Mouse (Mus musculus) liver, postnatal 0 days (tissue): ENCODE data around the gene Rpl31.

Experiments
- CTCF ChIP-seq: sonication (generic); IDR thresholded peaks from 2 replicates; pipeline ENCODE4 v1.5.1; 2016; ENCODE audit warnings: antibody characterized with exemption, low read depth
- EP300 ChIP-seq: IDR thresholded peaks from 2 replicates; pipeline ENCODE4 v1.6.1; 2016; ENCODE audit warnings: antibody characterized with exemption, low read depth, mild to moderate bottlenecking

DNA sequence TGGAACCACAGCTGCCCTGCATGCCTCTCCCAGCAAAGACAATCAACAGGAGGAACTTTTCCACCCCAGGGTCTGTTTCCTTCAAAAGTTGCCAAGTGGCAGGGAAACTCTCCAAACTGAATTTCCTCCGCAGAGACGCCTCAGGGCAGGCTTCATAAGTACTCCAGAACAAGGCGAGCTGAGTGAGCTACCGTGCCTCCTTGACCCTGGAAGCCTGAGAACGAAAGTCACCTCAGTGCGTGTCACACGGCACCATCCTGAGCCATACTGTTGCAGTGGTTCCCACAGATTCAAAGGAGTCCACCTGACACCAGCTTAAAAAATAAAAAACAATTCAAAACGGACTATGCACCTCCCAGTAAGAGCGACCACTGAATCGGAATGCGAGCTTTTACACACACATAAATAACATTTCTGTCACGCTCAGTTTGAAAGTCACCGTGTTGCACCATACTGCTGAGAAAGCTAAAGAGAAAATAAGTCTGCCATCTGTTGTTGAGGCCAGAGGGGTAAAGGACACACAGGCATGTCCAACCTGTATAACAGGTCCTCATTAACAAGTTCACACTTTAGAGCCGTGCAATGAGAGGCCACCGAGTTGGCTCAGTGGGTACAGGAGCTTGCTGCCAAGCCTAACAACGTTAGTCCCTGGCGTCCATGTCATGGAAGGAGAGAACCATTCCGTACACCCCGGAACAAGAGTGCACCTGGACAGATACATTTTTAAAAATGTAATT lies 42.6 kb downstream of the Rpl31 start:
- no peak for TF ChIP-seq CTCF
- no peak for TF ChIP-seq EP300
